Mouse (Mus musculus) small intestine, adult 2 months (tissue): Measurements from ENCODE around the gene Nr4a2.

Experiments used
- CTCF ChIP-seq: fragments of 200-500 bp; IDR thresholded peaks from 2 replicates; pipeline ENCODE4 v1.5.1; 2012; ENCODE audit warnings: low read depth, mild to moderate bottlenecking, control low read depth, inconsistent platforms, low read length, moderate library complexity, mixed read lengths; ENCODE audit not compliant: insufficient replicate concordance, insufficient read length; ENCODE audit errors: extremely low read depth
- POLR2A ChIP-seq: fragments of 200-500 bp; IDR thresholded peaks from 2 replicates; pipeline ENCODE4 v1.6.1; 2012; ENCODE audit warnings: low read depth, mild to moderate bottlenecking, control low read depth, inconsistent platforms, low read length, moderate library complexity

DNA sequence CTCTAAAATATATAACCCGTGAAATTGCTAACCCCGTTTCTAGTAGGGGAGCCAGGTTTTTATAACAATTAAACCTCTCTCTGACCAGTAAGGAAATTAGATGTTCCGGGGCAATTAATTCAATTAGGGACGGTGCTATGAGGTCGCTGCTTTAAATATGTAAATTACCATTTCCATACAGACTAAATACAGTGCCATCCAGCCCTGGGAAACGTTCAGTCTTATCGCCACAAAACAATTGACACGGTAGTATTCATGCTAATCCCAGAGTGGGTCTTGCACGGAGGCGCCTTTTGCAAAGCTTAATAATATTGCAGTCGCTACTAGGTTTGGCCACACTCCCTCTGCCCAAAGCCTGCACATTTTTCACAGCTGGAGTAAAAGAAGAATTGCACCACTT is 14.5 kb downstream of the Nr4a2 start:
- TF ChIP-seq CTCF (no peak), POLR2A (no peak)
